Mouse (Mus musculus): Measurements from ENCODE around the gene Mllt11. TPM values are rescaled to one million over a fixed set of nuclear protein-coding genes. Genes with fewer than 3 reads are reported as not detected.

Mllt11 gene
- 24.9 and 32.9 TPM in 2 replicates for polyA plus RNA-seq (2016; fragmentation: Nextera tagmentation; extraction: Ambion mirVana)

DNA sequence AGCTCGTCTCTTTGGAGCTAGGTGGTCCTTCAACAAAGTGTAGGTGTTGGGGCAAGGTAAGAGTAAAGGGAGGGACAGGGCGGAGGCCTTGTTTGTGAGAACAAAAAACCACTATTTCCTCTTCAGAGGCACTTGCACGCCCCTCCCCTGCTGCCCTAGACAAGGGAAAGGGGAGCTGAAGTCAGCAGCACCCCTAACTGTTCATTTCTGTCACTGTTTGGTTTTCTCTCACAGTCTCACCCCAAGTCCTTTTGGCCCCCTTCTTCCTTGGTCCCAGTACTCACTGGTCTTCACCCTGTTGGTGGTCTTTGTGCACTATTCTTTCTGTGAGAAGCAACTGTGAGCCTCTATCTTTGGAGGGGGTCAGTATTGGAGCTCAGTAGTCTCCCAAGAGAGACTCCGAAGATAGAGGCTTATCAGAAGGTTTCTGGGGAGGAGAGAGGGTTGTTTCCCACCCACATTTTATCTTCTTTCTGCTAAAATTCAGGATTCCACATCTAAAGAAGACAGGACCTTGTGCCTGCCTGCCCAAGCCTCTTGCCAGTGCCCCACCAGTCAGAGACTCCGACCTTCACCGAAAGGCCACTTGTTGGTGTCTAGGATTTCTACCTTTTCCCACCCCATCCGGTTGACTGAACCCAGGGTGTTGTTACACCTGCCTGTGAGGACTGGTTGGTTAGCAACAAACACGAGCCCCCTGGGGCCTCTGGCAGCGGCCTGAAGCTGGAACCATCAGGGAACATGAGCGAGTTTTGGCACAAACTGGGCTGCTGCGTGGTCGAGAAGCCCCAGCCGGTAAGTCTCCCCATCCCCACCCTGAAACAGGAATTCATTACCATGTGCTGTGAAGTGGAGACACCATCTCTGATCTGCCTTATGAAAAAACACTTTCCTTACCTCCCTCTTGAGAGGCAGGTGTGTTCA, at the start of gene Mllt11:
Mllt11 (minus strand) TSS at position 874 of the 924 bp plus-strand sequence.
- no peak for ATAC-seq (ENCODE audit: insufficient number of reproducible peaks, insufficient read depth, low FRiP score, low TSS enrichment)
- 83% methylated on average over 13 of the region's 13 CpGs for WGBS
- Histone ChIP-seq H3K9me3 (no peaks in the 10 kb centered on the region), H3K27me3 (no peaks in the 10 kb centered on the region), H3K36me3 (peaks cover 48% of the 10 kb centered on the region), H3K4me1 (peaks cover 36% of the 10 kb centered on the region), H3K4me2 (replicated peaks) (peak within 1 kb of the TSS; percentile 79), H3K27ac (peak within 1 kb of the TSS; percentile 95), H3K4me3 (peak within 1 kb of the TSS; percentile 80; the same call in 1 of the 2 replicates), H3K9ac (peak within 1 kb of the TSS; percentile 92)

DNA sequence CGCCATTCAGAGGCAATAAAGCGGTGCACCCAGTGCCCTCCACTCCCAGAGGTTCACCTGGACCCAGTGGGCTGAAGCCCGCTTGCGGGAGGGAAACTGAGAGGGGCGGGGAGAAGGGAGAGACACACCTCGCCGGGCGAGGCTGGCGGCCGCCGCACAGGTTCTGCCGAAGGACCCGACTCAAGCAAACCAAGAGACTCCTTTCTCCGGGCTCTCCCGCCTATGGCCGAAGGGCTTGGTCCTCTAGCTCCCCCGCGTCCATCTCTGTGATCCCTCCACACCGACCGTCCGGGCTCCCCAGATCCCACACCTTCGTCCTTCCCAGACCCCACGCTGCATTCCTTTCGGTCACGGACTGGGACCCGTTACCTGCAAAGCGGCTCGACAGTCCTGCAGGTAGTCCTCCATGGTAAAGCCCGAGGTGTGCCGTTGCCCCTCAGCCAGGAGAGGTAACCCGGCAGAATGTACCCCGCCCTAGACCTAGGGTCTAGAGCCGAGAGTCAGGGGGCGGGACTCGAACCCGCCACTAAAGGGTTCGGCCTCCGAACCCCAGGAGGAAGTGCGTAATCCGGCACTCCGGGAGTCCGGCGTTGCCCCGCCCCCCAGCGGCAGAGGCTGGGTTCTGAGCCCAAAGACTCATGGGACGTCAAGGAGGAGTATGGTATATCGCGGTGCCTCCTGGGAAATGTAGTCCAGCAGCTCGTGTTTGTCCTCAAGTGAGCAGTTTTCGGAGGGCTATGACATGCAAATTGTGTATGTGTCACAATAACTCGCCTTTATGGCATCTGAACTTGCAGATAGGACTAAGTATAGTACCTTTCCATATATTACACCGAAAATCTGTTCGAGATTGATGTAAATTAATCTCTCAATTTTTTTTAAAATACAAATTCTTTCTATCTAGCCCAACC, 49.5 kb upstream of the Mllt11 start, which contains the start of the genes Mindy1 and Prune1:
Mindy1 (plus strand) TSS at position 130 of the 911 bp plus-strand sequence.
Prune1 (minus strand) TSS at position 861 of the 911 bp plus-strand sequence.
- ATAC-seq (ENCODE audit: insufficient number of reproducible peaks, insufficient read depth, low FRiP score, low TSS enrichment): peak; percentile 86
- Histone ChIP-seq H3K4me2 (replicated peaks) (peak within 1 kb of the TSS; percentile 74), H3K27ac (peak within 1 kb of the TSS; percentile 98), H3K4me3 (peak within 1 kb of the TSS; percentile 72), H3K36me3 (no peaks in the 10 kb centered on the region), H3K4me1 (peaks cover 17% of the 10 kb centered on the region), H3K9ac (peak within 1 kb of the TSS; percentile 85), H3K27me3 (no peaks in the 10 kb centered on the region), H3K9me3 (no peaks in the 10 kb centered on the region)
- WGBS: under 1% methylated on average over 53 of the region's 53 CpGs

DNA sequence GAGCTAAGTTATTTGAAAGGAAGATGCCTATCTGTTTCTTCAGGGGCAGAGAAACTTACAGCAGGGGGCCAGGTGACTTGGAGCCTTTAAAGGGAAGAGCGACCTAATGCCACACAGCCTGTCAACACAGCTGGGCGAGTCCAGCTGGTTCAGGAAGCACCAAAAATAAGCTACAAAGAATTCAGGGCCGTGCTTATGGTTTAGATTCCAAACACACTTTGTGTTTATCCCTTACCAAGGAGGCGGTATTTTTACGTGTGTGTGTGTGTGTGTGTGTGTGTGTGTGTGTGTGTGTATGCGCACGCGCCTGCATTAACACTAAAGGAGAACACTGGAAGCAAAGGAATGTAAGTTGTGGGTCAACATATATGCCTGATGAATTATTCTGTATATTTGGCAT, 48.8 kb upstream of the Mllt11 start:
- peak overlapping the region; percentile 72 for H3K4me3 ChIP-seq
- H3K4me1 ChIP-seq: peaks cover 17% of the 10 kb centered on the region
- no peak for ATAC-seq (ENCODE audit: insufficient number of reproducible peaks, insufficient read depth, low FRiP score, low TSS enrichment)
- no peaks in the 10 kb centered on the region for H3K27me3 ChIP-seq
- H3K9ac ChIP-seq: peak overlapping the region; percentile 82
- peak overlapping the region; percentile 74 for H3K4me2 ChIP-seq (replicated peaks)
- H3K36me3 ChIP-seq: no peaks in the 10 kb centered on the region
- no peaks in the 10 kb centered on the region for H3K9me3 ChIP-seq
- WGBS: 18% methylated on average over 8 of the region's 8 CpGs
- peak overlapping the region; percentile 84 for H3K27ac ChIP-seq

DNA sequence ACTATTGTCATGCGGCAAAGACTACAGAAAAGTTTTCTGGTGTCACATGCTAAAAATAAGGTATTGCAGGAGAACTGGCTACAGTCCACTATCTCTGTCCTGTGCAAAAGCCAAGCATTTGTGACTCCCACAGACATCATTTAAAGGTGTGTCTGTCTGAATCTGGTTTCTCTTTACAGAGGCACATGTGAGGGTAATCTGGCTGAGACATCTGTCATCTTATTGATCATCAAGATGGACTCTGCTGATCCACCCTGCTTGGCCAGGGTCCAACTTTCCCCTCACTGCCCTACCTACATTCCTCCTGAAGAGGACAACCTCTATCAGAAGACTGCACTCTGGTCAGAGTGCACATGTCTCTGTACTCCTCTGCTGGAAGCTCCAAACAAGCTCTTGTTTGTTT, 45.2 kb upstream of the Mllt11 start:
- H3K9me3 ChIP-seq: no peaks in the 10 kb centered on the region
- WGBS: 91% methylated on average over 1 of the region's 1 CpGs
- peaks cover 4% of the 10 kb centered on the region; the same call in 1 of the 2 replicates for H3K4me1 ChIP-seq
- no peak overlapping the region for H3K4me2 ChIP-seq (replicated peaks)
- no peak overlapping the region for H3K9ac ChIP-seq
- no peaks in the 10 kb centered on the region for H3K27me3 ChIP-seq
- no peak overlapping the region for H3K27ac ChIP-seq
- peaks cover 4% of the 10 kb centered on the region; the same call in 1 of the 2 replicates for H3K36me3 ChIP-seq
- H3K4me3 ChIP-seq: no peak overlapping the region
- ATAC-seq (ENCODE audit: insufficient number of reproducible peaks, insufficient read depth, low FRiP score, low TSS enrichment): no peak

DNA sequence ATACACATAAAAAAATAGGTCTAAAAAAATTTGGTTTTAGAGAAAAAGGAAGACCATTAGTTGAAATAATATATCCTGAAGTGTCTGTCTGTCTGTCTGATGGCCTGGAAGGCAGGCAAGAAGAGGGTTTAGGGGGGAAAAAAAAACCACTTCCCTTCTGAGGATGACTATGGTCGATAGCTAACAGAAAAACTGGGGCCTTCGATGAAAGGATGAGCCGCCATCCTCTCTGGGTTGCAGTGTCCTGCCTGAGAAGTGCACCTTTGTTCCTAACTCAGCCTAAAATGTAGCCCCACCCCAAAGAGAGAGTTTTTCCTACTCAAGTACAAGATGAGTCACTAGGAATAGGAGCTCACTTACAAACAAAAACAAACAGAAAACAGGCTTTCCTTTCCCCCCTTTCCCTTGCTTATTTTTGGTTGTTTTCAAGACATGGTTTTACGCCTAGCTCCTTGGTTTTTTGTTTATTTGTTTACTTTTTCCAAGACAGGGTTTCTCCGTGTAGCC, 44.5 kb upstream of the Mllt11 start:
- peaks cover 4% of the 10 kb centered on the region; the same call in 1 of the 2 replicates for H3K36me3 ChIP-seq

DNA sequence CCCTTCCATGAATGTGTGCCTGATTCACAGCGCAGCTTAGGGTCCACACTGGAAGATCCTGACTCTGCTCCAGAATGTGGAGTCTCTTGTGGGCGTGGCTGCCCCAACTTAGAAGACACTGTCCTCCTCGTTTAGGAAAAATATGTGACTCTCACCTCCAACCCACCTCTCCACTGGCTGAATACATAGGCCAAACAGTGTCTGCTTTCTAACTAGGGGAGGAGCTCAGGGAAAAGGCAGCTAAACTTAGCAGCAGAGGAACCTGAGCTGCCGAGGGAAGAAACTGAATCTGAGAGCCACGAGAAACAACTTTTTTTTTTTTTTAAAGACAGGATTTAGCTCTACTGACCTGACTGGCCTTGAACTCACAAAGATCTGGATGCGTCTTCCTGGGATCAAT, 43.2 kb upstream of the Mllt11 start:
- 69% methylated on average over 6 of the region's 6 CpGs for WGBS
- ATAC-seq (ENCODE audit: insufficient number of reproducible peaks, insufficient read depth, low FRiP score, low TSS enrichment): no peak
- Histone ChIP-seq H3K27me3 (no peaks in the 10 kb centered on the region), H3K9me3 (no peaks in the 10 kb centered on the region), H3K27ac (no peak overlapping the region), H3K4me3 (no peak overlapping the region), H3K9ac (no peak overlapping the region), H3K4me1 (no peaks in the 10 kb centered on the region), H3K36me3 (peaks cover 4% of the 10 kb centered on the region; the same call in 1 of the 2 replicates), H3K4me2 (replicated peaks) (no peak overlapping the region)

More for the DNA sequence above, 44.5 kb upstream of the Mllt11 start:
- WGBS: 70% methylated on average over 5 of the region's 5 CpGs
- no peak for ATAC-seq (ENCODE audit: insufficient number of reproducible peaks, insufficient read depth, low FRiP score, low TSS enrichment)
- H3K4me1 ChIP-seq: peaks cover 4% of the 10 kb centered on the region; the same call in 1 of the 2 replicates
- H3K9ac ChIP-seq: no peak overlapping the region
- H3K27me3 ChIP-seq: no peaks in the 10 kb centered on the region
- no peak overlapping the region for H3K4me3 ChIP-seq
- H3K27ac ChIP-seq: no peak overlapping the region
- no peaks in the 10 kb centered on the region for H3K9me3 ChIP-seq
- H3K4me2 ChIP-seq (replicated peaks): no peak overlapping the region

DNA sequence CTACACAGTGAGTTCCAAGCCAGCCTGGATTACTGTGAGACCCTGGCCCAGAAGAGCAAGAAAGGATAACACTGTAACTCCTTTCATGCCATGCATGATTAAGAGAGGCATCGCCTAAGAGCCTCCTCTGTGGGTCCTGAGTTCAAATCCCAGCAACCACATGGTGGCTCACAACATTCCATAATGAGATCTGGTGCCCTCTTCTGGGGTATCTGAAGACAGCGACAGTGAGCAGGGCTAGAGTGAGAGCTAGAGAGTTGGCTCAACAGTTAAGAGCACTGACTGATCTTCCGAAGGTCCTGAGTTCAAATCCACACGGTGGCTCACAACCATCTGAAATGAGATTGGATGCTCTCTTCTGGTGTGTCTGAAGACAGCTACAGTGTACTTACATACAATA, 42.5 kb upstream of the Mllt11 start:
- Histone ChIP-seq H3K9me3 (no peaks in the 10 kb centered on the region), H3K36me3 (peaks cover 4% of the 10 kb centered on the region; the same call in 1 of the 2 replicates), H3K9ac (no peak overlapping the region), H3K4me3 (no peak overlapping the region), H3K27ac (no peak overlapping the region), H3K27me3 (no peaks in the 10 kb centered on the region), H3K4me2 (replicated peaks) (no peak overlapping the region), H3K4me1 (no peaks in the 10 kb centered on the region)
- 93% methylated on average over 4 of the region's 4 CpGs for WGBS
- no peak for ATAC-seq (ENCODE audit: insufficient number of reproducible peaks, insufficient read depth, low FRiP score, low TSS enrichment)

DNA sequence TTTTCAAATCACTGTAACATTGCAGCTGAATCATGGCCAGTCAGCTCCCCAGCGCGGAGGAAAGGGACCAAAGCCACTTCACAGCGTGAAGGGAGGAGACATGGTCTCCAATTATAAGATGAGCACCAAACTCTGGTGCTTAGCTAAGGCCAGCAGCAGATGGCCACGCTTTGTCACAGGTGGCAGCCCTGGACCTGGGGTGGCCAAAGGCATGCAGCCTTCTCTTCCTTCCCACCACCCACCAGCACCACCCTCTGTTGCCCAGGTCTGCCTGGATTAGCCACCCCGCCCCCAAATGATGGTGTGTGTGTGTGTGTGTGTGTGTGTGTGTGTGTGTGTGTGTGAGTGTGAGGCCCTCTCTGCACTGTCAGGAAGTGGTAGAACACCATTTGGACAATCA, 41.5 kb upstream of the Mllt11 start:
- H3K36me3 ChIP-seq: peaks cover 8% of the 10 kb centered on the region; the same call in 1 of the 2 replicates
- no peak overlapping the region for H3K4me2 ChIP-seq (replicated peaks)
- ATAC-seq (ENCODE audit: insufficient number of reproducible peaks, insufficient read depth, low FRiP score, low TSS enrichment): no peak
- H3K9ac ChIP-seq: no peak overlapping the region
- no peaks in the 10 kb centered on the region for H3K9me3 ChIP-seq
- 91% methylated on average over 5 of the region's 5 CpGs for WGBS
- no peaks in the 10 kb centered on the region for H3K27me3 ChIP-seq
- H3K27ac ChIP-seq: no peak overlapping the region
- H3K4me3 ChIP-seq: no peak overlapping the region
- no peaks in the 10 kb centered on the region for H3K4me1 ChIP-seq

DNA sequence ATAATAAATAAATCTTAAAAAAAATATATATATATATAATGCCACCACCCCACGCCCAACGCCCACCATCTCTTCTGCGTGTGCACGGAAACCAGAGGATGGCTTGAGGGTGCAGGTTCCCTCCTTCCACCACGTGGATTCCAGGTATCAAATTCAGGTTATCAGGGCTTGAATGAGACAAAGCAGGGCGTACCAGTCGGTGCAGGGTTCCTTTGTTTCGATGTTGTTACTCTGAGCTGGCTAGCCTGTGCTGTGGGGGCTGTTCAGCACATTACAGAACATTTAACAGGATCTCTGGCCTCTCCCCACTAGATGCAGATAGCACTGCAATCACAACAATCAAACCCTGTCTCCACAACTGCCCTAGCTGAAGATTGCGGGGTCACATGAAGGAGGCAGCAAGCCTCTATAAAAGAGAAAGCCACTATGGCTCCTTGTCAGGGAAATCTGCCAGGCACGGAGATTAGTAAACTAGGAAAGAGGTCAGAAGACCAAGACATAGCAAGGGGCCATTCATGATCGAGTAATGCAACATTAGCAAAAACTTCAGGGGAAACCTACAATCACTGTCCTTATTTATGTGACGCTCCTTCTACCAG, 38.9 kb upstream of the Mllt11 start:
- Histone ChIP-seq H3K36me3 (peaks cover 23% of the 10 kb centered on the region), H3K4me1 (no peaks in the 10 kb centered on the region), H3K4me2 (replicated peaks) (no peak overlapping the region), H3K27ac (no peak overlapping the region), H3K9ac (no peak overlapping the region), H3K9me3 (no peaks in the 10 kb centered on the region), H3K4me3 (no peak overlapping the region), H3K27me3 (no peaks in the 10 kb centered on the region)
- ATAC-seq (ENCODE audit: insufficient number of reproducible peaks, insufficient read depth, low FRiP score, low TSS enrichment): no peak
- WGBS: 84% methylated on average over 12 of the region's 12 CpGs

DNA sequence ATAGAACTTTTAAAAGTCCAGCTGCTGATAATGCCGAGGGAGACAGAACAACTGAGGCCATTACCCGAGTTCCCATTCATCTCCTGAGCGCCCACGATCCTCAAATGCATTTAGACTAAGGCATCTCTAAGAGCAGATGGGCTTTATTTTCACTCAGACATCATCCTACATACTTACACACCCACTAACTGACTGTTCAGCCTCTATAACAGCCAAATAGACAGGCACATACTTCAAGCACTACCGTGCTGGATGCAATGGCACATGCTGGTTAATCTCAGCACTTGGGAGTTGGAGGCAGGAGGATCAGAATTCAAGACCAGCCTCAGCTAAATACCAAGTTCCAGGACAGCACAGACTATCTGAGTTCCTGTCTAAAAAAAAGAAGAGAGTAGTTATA, 37.8 kb upstream of the Mllt11 start:
- Histone ChIP-seq H3K36me3 (peaks cover 29% of the 10 kb centered on the region), H3K4me2 (replicated peaks) (no peak overlapping the region), H3K4me1 (no peaks in the 10 kb centered on the region), H3K27me3 (no peaks in the 10 kb centered on the region), H3K9me3 (no peaks in the 10 kb centered on the region), H3K4me3 (no peak overlapping the region), H3K9ac (no peak overlapping the region), H3K27ac (no peak overlapping the region)
- WGBS: 90% methylated on average over 5 of the region's 5 CpGs
- ATAC-seq (ENCODE audit: insufficient number of reproducible peaks, insufficient read depth, low FRiP score, low TSS enrichment): no peak

DNA sequence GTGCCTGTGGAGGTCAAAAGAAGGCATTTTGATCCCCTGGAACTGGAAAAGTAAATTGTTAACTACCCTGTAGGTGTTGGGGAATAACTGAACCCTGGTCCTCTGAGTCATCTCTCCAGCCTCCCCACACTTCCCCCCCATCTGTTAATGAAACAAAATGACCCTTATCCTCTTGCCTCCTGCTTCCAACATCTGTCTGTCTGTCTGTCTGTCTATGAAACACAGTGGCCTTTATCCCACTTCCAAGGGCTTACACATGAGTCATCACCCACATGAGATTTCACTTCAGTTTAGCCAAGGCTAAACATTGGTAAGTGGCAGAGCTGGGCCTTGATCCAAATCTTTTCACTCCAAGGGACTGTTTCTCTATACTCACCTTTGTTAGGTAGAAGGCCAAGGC, 35.9 kb upstream of the Mllt11 start:
- H3K9me3 ChIP-seq: no peaks in the 10 kb centered on the region
- H3K4me2 ChIP-seq (replicated peaks): no peak overlapping the region
- H3K27ac ChIP-seq: no peak overlapping the region
- H3K4me3 ChIP-seq: no peak overlapping the region
- ATAC-seq (ENCODE audit: insufficient number of reproducible peaks, insufficient read depth, low FRiP score, low TSS enrichment): no peak
- no peaks in the 10 kb centered on the region for H3K27me3 ChIP-seq
- peaks cover 42% of the 10 kb centered on the region for H3K36me3 ChIP-seq
- no peak overlapping the region for H3K9ac ChIP-seq
- no peaks in the 10 kb centered on the region for H3K4me1 ChIP-seq
